Mouse (Mus musculus): ENCODE results near the gene A030005K14Rik. TPM values are rescaled to one million over a fixed set of nuclear protein-coding genes. Genes with fewer than 3 reads are reported as not detected.

A030005K14Rik gene
- polyA plus RNA-seq (2014; fragmentation: Nextera tagmentation; extraction: Ambion mirVana), result not detected in 2 replicates

DNA sequence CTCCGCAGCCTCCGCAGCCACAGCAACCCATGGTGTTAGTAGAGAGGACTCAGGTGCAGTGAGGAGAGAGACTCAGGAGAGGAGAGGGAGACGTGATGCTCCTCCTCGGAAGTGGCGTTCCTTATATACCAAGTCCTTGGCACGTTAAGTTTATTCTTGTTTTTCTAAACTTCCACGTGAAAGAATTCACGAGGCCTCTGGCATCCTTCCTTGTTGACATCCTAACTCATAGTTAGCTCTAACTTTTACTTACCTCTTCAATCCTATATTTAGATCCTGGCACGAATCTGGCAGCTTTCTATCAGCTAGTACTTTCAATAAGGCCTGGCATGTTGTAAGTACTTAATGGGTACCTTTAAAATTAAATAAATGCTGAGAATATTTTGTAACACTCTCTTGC lies at the start of gene A030005K14Rik:
Gene A030005K14Rik, minus strand, starts transcription at position 101 of the 400 bp plus-strand sequence.
- no peaks in the 10 kb centered on the region for H3K27me3 ChIP-seq (ENCODE audit: control insufficient read depth, insufficient read depth, low read length)
- no peak within 1 kb of the TSS for H3K27ac ChIP-seq (ENCODE audit: low read depth, low read length)
- no peak within 1 kb of the TSS for H3K9ac ChIP-seq (ENCODE audit: low read length)
- no peaks in the 10 kb centered on the region for H3K9me3 ChIP-seq (ENCODE audit: control insufficient read depth, low read length)
- no peak within 1 kb of the TSS for H3K4me3 ChIP-seq (ENCODE audit: low read depth, low read length)
- 87% methylated on average over 9 of the region's 9 CpGs for WGBS
- no peak within 1 kb of the TSS for H3K4me2 ChIP-seq (ENCODE audit: low read depth, low read length, severe bottlenecking)
- ATAC-seq (replicated peaks; ENCODE audit: low FRiP score) (no peak), DNase-seq (ENCODE audit: low spot score) (no peak)
- no peaks in the 10 kb centered on the region for H3K4me1 ChIP-seq (replicated peaks; ENCODE audit: control insufficient read depth, insufficient read depth, low read length)
- H3K36me3 ChIP-seq (ENCODE audit: control insufficient read depth, insufficient read depth, low read length), result no peaks in the 10 kb centered on the region

DNA sequence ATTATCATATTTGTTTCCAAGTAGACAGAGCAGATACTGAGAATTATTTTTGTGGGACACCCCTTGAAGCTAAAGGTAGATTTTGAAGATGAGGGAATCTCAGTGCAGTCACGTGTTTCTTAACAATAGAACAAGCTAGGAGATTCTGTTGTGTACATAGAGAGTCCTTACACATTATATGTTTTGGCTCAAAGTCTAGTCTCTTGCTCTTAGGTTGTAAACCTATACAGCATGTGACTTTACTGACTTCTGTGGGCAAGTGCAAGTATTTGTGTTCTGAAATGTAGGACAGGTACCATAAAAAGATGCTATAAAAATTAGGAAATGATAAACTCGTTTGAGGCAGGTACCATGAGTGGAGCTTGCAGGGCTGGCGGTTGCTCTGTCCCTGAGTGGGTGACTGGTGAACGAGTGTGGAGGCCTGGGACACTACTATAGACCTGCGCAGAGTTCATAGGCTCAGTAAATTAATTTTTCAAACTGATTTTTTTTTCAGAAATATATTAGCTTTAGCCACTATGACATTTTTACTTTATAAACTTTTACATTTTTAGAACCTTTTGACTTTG lies 48.3 kb upstream of the A030005K14Rik start:
- 80% methylated on average over 5 of the region's 5 CpGs for WGBS
- Histone ChIP-seq H3K4me3 (ENCODE audit: low read depth, low read length) (no peak overlapping the region), H3K4me2 (ENCODE audit: low read depth, low read length, severe bottlenecking) (no peak overlapping the region), H3K27ac (ENCODE audit: low read depth, low read length) (no peak overlapping the region), H3K4me1 (replicated peaks; ENCODE audit: control insufficient read depth, insufficient read depth, low read length) (no peaks in the 10 kb centered on the region), H3K36me3 (ENCODE audit: control insufficient read depth, insufficient read depth, low read length) (no peaks in the 10 kb centered on the region), H3K27me3 (ENCODE audit: control insufficient read depth, insufficient read depth, low read length) (no peaks in the 10 kb centered on the region), H3K9me3 (ENCODE audit: control insufficient read depth, low read length) (no peaks in the 10 kb centered on the region), H3K9ac (ENCODE audit: low read length) (no peak overlapping the region)
- ATAC-seq (replicated peaks; ENCODE audit: low FRiP score) (no peak), DNase-seq (ENCODE audit: low spot score) (no peak)

DNA sequence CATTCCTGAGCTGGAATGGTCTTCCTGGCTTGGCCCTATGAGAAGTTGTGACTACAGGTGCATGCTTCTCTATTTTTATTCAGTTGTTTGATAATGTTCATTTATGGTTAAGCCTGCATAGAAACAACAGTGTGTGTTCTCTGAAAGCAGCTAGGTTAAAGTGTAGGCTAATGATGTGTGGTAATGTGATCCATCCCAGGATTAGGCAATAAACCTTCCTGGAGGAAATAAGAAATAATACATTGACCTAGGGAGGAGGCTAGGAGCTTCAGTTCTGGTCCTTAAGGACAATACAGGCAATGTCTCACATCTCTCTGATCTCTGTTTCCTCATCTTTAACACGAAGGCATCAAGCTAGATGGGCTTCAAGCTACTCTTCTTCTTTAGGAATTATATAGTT lies 46.3 kb upstream of the A030005K14Rik start:
- H3K27me3 ChIP-seq (ENCODE audit: control insufficient read depth, insufficient read depth, low read length), result no peaks in the 10 kb centered on the region
- H3K9me3 ChIP-seq (ENCODE audit: control insufficient read depth, low read length), result no peaks in the 10 kb centered on the region
- DNase-seq (ENCODE audit: low spot score) (no peak), ATAC-seq (replicated peaks; ENCODE audit: low FRiP score) (no peak)
- 66% methylated on average over 1 of the region's 1 CpGs for WGBS
- no peak overlapping the region for H3K27ac ChIP-seq (ENCODE audit: low read depth, low read length)
- no peaks in the 10 kb centered on the region for H3K4me1 ChIP-seq (replicated peaks; ENCODE audit: control insufficient read depth, insufficient read depth, low read length)
- no peaks in the 10 kb centered on the region for H3K36me3 ChIP-seq (ENCODE audit: control insufficient read depth, insufficient read depth, low read length)
- H3K4me2 ChIP-seq (ENCODE audit: low read depth, low read length, severe bottlenecking), result no peak overlapping the region
- H3K9ac ChIP-seq (ENCODE audit: low read length), result no peak overlapping the region
- H3K4me3 ChIP-seq (ENCODE audit: low read depth, low read length), result no peak overlapping the region

DNA sequence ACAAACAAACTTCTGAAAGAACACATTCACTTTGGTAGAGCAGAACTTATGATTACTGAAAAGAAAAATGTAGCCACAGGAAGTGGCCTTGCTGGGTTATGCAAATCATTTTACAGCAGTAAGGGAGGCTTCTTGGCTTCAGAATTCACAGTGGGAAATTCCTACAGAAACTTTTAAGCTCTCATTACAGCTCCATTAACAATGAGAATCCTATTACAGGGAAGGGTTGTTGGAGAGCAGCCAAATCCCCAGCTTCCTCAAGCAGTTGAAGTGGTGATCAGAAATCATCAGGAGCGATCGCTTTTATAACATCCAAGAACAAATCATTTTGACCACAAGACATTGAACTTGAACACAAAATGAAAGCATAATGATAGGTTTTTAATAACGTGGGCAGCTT lies 42.7 kb upstream of the A030005K14Rik start:
- peak; percentile 67; the same call in 1 of the 2 replicates for ATAC-seq (replicated peaks; ENCODE audit: low FRiP score)
- no peaks in the 10 kb centered on the region for H3K9me3 ChIP-seq (ENCODE audit: control insufficient read depth, low read length)
- 53% methylated on average over 3 of the region's 3 CpGs for WGBS

DNA sequence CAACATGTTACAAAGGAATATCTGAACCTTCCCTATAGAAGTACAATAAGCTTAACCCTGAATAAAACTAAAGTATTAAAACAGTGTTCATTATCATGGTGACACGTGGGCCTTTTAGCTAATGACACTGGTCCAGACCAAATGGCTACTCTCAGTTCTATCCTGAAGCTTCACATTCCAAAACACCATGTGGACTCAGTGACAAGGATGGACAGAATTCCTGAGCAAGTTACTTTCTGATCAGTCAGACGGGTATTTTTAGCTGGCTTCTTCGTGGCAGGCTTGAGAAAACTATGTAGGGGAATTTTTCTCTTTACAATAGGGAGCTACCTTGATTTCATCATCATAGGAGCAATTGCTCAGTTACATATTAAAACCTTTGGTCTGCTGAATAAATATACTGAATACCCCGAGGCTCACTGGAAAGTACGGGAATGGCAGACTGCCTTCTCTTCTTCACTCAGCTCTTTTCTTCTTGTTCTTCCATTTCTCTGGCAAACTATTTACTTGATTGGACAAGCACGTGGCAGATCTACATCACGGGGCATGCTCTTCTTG lies 40.5 kb upstream of the A030005K14Rik start:
- Histone ChIP-seq H3K4me3 (ENCODE audit: low read depth, low read length) (no peak overlapping the region), H3K4me2 (ENCODE audit: low read depth, low read length, severe bottlenecking) (no peak overlapping the region), H3K4me1 (replicated peaks; ENCODE audit: control insufficient read depth, insufficient read depth, low read length) (no peaks in the 10 kb centered on the region), H3K9me3 (ENCODE audit: control insufficient read depth, low read length) (no peaks in the 10 kb centered on the region), H3K9ac (ENCODE audit: low read length) (no peak overlapping the region), H3K27me3 (ENCODE audit: control insufficient read depth, insufficient read depth, low read length) (no peaks in the 10 kb centered on the region), H3K27ac (ENCODE audit: low read depth, low read length) (no peak overlapping the region), H3K36me3 (ENCODE audit: control insufficient read depth, insufficient read depth, low read length) (no peaks in the 10 kb centered on the region)
- DNase-seq (ENCODE audit: low spot score) (no peak), ATAC-seq (replicated peaks; ENCODE audit: low FRiP score) (no peak)
- WGBS, result 78% methylated on average over 7 of the region's 7 CpGs

More for the DNA sequence above, 42.7 kb upstream of the A030005K14Rik start:
- Histone ChIP-seq H3K27me3 (ENCODE audit: control insufficient read depth, insufficient read depth, low read length) (no peaks in the 10 kb centered on the region), H3K36me3 (ENCODE audit: control insufficient read depth, insufficient read depth, low read length) (no peaks in the 10 kb centered on the region), H3K4me2 (ENCODE audit: low read depth, low read length, severe bottlenecking) (no peak overlapping the region), H3K4me1 (replicated peaks; ENCODE audit: control insufficient read depth, insufficient read depth, low read length) (no peaks in the 10 kb centered on the region), H3K4me3 (ENCODE audit: low read depth, low read length) (no peak overlapping the region), H3K27ac (ENCODE audit: low read depth, low read length) (no peak overlapping the region), H3K9ac (ENCODE audit: low read length) (no peak overlapping the region)
- no peak for DNase-seq (ENCODE audit: low spot score)

DNA sequence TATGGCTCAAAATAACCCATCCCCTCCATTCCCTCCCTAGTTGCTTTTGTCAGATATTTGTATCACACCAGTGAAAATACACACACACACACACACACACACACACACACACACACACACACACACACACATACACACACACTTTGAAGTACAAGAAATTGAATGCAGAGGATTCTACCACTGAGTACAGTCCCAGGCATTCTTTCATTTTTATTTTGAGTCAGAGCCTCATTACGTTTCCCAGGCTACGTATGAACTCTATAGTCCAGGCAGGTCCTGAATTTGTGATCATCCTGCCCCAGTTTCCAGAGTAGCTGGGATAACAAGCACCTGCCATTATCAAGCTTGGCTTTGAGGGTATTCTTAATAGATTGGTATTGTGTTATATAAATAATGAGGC lies 40.0 kb upstream of the A030005K14Rik start:
- H3K36me3 ChIP-seq (ENCODE audit: control insufficient read depth, insufficient read depth, low read length), result no peaks in the 10 kb centered on the region
- 66% methylated on average over 2 of the region's 2 CpGs for whole genome bisulfite sequencing
- peak; percentile 55; the same call in 1 of the 2 replicates for ATAC-seq (replicated peaks; ENCODE audit: low FRiP score)
- DNase-seq (ENCODE audit: low spot score), result no peak
- no peaks in the 10 kb centered on the region for H3K9me3 ChIP-seq (ENCODE audit: control insufficient read depth, low read length)
- no peaks in the 10 kb centered on the region for H3K4me1 ChIP-seq (replicated peaks; ENCODE audit: control insufficient read depth, insufficient read depth, low read length)
- no peak overlapping the region for H3K27ac ChIP-seq (ENCODE audit: low read depth, low read length)
- H3K27me3 ChIP-seq (ENCODE audit: control insufficient read depth, insufficient read depth, low read length), result no peaks in the 10 kb centered on the region
- H3K9ac ChIP-seq (ENCODE audit: low read length), result no peak overlapping the region
- H3K4me2 ChIP-seq (ENCODE audit: low read depth, low read length, severe bottlenecking), result no peak overlapping the region
- no peak overlapping the region for H3K4me3 ChIP-seq (ENCODE audit: low read depth, low read length)

DNA sequence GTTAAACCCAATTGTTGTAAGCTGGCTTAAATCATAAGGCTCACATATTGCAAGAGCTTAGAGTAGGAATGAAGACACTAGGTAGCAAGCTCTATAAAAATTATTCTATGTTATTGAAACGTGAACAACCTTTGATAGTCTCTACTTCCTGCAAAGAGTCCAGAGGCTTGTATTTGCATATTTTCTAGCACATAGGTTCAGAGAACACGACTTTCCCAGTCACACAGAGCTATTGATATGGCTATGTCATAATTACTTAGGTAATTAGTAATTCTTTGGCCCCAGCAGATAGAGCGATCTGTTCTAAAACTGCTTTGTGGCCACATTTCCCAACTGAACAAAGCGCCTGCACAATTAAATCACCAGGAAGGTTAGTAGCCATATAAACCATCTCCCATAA lies 37.8 kb upstream of the A030005K14Rik start:
- H3K9me3 ChIP-seq (ENCODE audit: control insufficient read depth, low read length), result no peaks in the 10 kb centered on the region
- no peak for ATAC-seq (replicated peaks; ENCODE audit: low FRiP score)
- no peak for DNase-seq (ENCODE audit: low spot score)
- H3K27me3 ChIP-seq (ENCODE audit: control insufficient read depth, insufficient read depth, low read length), result no peaks in the 10 kb centered on the region
- H3K27ac ChIP-seq (ENCODE audit: low read depth, low read length), result no peak overlapping the region
- H3K4me2 ChIP-seq (ENCODE audit: low read depth, low read length, severe bottlenecking), result no peak overlapping the region
- H3K4me1 ChIP-seq (replicated peaks; ENCODE audit: control insufficient read depth, insufficient read depth, low read length), result no peaks in the 10 kb centered on the region
- WGBS, result 79% methylated on average over 4 of the region's 4 CpGs
- H3K9ac ChIP-seq (ENCODE audit: low read length), result no peak overlapping the region
- no peaks in the 10 kb centered on the region for H3K36me3 ChIP-seq (ENCODE audit: control insufficient read depth, insufficient read depth, low read length)
- no peak overlapping the region for H3K4me3 ChIP-seq (ENCODE audit: low read depth, low read length)

DNA sequence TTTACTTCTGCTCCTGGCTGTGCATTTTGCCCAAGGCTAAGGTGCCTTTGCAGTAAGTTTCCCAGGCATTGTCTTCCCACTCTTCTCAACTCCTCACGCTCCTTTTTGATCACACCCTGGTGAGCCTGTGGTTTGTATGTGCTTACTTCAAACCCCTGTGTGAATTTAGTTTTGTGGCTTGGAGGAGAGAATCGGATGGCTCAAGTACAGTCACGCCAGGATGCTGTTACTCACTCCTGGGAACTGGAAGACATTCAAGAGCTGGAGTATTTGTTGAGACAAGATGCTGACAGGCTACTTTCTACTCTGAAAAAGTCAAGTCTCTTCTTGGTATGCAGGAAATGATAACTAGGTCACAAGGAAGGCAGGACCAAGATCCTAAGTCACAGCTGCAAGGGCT lies 32.1 kb upstream of the A030005K14Rik start:
- Histone ChIP-seq H3K27me3 (ENCODE audit: control insufficient read depth, insufficient read depth, low read length) (no peaks in the 10 kb centered on the region), H3K9me3 (ENCODE audit: control insufficient read depth, low read length) (no peaks in the 10 kb centered on the region), H3K36me3 (ENCODE audit: control insufficient read depth, insufficient read depth, low read length) (no peaks in the 10 kb centered on the region), H3K4me3 (ENCODE audit: low read depth, low read length) (no peak overlapping the region), H3K4me2 (ENCODE audit: low read depth, low read length, severe bottlenecking) (no peak overlapping the region), H3K9ac (ENCODE audit: low read length) (no peak overlapping the region), H3K4me1 (replicated peaks; ENCODE audit: control insufficient read depth, insufficient read depth, low read length) (no peaks in the 10 kb centered on the region), H3K27ac (ENCODE audit: low read depth, low read length) (no peak overlapping the region)
- WGBS, result 72% methylated on average over 3 of the region's 3 CpGs
- no peak for ATAC-seq (replicated peaks; ENCODE audit: low FRiP score)
- no peak for DNase-seq (ENCODE audit: low spot score)

DNA sequence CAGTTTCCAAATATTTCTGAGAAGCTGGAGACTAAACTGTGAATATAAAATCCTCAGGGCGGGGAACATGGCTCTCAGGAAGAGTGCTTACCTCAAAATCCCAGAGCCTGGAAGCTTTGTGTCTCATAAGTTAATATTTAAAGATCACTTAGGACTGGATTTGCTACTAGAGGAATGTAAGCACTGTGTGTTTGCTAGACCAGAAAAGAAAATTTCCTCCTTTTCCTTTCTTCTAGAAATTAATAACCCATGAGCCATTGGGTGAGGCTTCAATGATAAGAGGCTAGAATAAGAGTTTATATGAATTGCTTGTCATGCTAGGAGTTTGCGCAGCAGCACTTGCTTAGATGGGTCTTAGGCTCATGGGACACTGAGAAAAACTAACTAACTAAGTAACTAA lies 25.6 kb upstream of the A030005K14Rik start:
- no peak for DNase-seq (ENCODE audit: low spot score)
- H3K27me3 ChIP-seq (ENCODE audit: control insufficient read depth, insufficient read depth, low read length), result no peaks in the 10 kb centered on the region
- 85% methylated on average over 2 of the region's 2 CpGs for WGBS
- no peaks in the 10 kb centered on the region for H3K36me3 ChIP-seq (ENCODE audit: control insufficient read depth, insufficient read depth, low read length)
- H3K4me2 ChIP-seq (ENCODE audit: low read depth, low read length, severe bottlenecking), result no peak overlapping the region
- no peak overlapping the region for H3K27ac ChIP-seq (ENCODE audit: low read depth, low read length)
- no peaks in the 10 kb centered on the region for H3K4me1 ChIP-seq (replicated peaks; ENCODE audit: control insufficient read depth, insufficient read depth, low read length)
- ATAC-seq (replicated peaks; ENCODE audit: low FRiP score), result no peak
- no peaks in the 10 kb centered on the region for H3K9me3 ChIP-seq (ENCODE audit: control insufficient read depth, low read length)
- H3K9ac ChIP-seq (ENCODE audit: low read length), result no peak overlapping the region
- no peak overlapping the region for H3K4me3 ChIP-seq (ENCODE audit: low read depth, low read length)

Data from forebrain, embryonic 11.5 days (tissue).